Mouse (Mus musculus) cerebellum, postnatal 25 days (tissue): ENCODE data around the gene Cox6b1.
A peak's percentile ranks its signal among the peaks of the same experiment; 100 is the strongest.

ENCODE experiments used
- DNase-seq, 2 experiments: peaks; one replicate each; pipeline ENCODE4 v3.0.0; 2021; ENCODE audit warnings: mixed read lengths in 2 of 2

The Cox6b1 gene

DNA sequence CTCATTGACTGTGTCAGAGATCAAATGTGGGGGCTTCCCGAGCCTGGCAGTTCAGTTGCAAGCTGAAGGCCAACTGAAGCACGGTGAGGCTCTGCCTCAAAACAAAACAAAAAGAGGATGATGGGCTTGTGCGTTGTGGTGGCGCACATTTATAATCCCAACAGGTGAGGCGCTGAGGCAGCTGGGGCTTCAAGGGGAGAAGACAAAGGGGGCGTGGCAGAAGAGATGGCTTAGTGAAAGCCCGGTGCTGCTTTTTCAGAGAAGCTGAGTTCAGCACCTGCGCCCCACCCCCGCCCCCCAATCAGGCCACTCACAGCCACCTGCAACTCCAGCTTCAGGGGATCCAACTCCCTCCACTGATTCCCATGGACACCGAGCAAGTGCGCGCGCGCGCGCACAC is 17.5 kb downstream of the Cox6b1 start:
- DNase-seq, result no peak

- peak; percentile 60 to 77 for DNase-seq
Measured at GRCm38 (mm10) chr7:30607706-30608309, 18.1 kb downstream of the Cox6b1 start.

DNA sequence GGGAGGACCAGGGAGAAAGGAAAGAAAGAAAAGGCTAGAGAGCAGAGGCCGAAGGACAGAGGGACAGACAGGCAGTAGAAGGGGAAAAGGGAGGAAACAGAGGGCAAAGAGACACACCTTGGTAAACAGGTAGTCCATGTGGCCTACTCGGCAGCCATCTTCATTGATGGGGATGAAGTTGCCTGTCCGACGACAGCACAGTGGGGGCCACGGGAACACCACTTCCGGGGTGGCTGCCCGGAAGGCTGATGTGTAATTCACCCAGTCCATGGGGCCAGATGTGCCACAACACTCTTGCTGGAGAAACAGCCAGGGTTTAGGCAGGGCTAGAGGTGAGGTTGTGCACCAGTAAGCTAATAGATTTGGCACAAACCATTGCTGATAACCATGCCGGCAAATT is 21.0 kb downstream of the Cox6b1 start:
- DNase-seq, result no peak

DNA sequence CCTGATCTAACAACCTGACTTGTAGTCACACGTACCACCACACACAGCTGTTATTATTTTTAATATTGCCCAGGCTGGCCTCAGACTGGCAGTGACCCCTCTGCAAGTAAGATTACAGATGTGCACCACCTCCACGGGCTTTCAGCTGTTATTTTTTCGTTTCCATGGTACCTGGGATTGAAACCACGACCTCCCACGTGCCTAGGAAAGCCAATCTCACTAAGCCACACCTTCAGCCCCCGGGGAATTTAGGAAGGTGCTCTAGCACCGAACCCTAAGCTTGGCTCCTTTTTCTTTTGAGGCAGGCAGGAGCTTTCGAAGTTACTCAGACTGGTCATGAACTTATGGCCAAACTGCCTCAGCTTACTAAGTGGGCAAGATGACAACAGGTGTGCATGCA is 21.5 kb downstream of the Cox6b1 start:
- DNase-seq, result no peak

DNA sequence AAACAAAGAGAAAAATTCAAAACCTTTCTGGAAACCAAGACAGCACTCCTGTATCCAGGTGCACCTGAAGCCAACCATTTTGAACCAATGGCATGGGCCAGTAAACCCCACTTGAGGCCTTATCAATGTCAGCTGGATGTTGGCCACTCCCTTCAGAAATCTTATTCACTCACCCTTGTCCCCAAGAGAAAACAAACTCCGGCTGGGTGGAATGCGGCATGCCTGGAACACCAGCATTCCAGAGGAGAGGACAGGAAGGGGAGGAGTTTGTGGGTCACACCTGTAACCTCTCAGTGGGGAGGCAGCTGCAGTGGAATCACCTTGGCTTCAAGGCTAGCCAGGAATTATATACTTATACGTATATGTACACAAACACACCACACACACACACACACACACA is 23.4 kb downstream of the Cox6b1 start:
- no peak for DNase-seq

- peak in 1 of 2 experiments; percentile 54 for DNase-seq
Measured at GRCm38 (mm10) chr7:30600651-30601050, 25.3 kb downstream of the Cox6b1 start.

DNA sequence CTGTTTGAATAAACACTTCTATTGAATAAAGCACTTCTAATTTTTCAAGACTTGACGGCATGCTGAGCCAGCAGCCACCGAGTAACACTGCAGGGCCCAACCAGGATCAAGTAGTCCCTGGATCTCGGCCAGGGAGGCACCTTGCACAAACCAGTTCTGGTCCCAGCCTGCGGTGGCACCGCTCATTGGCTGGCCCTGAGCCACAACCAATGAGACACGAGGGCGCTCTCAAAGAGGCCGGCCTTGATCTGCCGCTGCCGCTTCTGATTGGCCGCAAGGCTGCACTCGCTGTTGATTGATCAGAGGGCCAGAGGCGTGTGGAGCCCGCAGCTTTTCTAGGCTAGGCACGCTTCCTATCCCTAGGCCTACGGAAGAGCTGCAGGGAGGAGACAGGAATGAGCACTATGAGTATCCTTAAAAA is 26.0 kb downstream of the Cox6b1 start:
- peak; percentile 95 to 98 for DNase-seq

GRCm38 (mm10) chr7:30598786-30599185 is 27.2 kb downstream of the Cox6b1 start, which contains the start of gene Zbtb32:
Gene Zbtb32 (minus strand): TSS chr7:30598909.
- DNase-seq, result no peak

- DNase-seq, result no peak
Measured at GRCm38 (mm10) chr7:30596811-30597210, 29.1 kb downstream of the Cox6b1 start.

GRCm38 (mm10) chr7:30596093-30596492 is 29.9 kb downstream of the Cox6b1 start:
- DNase-seq, result no peak

- no peak for DNase-seq
Measured at GRCm38 (mm10) chr7:30594510-30595024, 31.4 kb downstream of the Cox6b1 start.

GRCm38 (mm10) chr7:30593579-30594509 is 32.1 kb downstream of the Cox6b1 start:
- DNase-seq, result no peak

DNA sequence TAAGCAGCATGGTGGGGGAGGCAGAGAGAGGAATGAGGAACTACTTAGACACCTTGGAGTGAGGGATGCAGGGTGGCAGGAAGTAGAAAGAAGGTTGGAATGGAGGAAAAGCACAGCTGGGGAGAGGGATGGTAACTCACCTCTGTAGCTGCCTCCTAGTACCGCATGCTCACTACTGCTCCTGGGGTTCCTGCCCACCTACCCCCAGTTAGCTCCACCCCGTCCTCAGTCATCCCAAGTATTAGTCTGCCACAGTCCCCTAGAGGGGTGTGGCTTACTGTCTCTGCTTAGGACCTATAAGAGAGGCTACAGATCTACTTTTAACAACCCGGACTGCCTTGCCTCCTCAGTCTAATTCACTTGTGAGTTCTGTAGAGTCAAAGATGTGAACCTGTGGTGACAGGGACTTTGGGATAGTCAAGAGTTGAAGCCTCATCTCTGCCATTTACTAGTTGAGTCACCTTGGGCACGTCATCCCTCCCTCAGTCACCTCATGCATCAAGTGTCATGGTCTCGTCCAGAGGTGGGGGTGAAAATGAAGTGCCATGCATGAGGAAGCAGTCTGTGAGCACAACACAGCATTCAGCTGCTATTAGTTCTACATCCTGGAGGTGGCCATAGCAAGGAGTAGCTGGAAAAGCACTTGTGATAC is 33.1 kb downstream of the Cox6b1 start:
- no peak for DNase-seq

- no peak for DNase-seq
Measured at GRCm38 (mm10) chr7:30591605-30591951, 34.4 kb downstream of the Cox6b1 start.

DNA sequence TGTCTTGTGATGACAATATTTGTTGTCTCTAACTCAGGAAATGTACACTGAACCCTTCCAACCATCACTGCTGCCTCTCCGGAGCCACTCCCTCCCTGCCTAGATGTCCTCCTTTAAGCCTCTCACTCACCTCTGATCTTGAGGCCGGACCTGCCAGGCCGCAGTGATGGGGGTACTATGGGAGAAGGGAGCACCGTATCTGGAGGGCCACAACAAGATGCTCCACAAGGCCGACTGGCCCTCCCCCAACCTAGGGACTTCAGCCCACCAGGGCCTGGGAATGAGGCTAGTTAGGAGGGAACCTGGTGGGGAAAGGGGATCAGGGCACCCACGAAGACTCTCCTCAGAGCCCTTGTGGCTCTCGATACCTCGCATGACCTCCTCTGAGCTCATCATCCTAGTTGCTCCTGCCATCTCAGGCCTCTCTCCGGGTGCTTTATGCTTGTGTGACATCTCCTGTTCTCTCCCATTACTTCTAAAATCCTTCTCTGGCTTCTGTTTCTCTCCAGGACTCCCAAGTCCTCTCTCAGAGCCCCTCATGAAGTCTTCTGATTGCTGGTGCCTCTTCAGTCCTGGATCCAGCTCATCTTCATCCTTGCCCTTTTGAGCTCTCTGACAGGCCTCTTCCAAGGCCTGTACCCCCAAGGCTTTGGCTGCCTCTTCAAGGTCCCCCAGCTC is 34.9 kb downstream of the Cox6b1 start:
- no peak for DNase-seq

GRCm38 (mm10) chr7:30589435-30590301 is 36.3 kb downstream of the Cox6b1 start:
- DNase-seq, result peak; percentile 86 to 91

- peak; percentile 96 to 98 for DNase-seq
Measured at GRCm38 (mm10) chr7:30588676-30589434, 37.1 kb downstream of the Cox6b1 start, which contains the start of gene Kmt2b. Gene Kmt2b (minus strand): TSS chr7:30588726.

DNA sequence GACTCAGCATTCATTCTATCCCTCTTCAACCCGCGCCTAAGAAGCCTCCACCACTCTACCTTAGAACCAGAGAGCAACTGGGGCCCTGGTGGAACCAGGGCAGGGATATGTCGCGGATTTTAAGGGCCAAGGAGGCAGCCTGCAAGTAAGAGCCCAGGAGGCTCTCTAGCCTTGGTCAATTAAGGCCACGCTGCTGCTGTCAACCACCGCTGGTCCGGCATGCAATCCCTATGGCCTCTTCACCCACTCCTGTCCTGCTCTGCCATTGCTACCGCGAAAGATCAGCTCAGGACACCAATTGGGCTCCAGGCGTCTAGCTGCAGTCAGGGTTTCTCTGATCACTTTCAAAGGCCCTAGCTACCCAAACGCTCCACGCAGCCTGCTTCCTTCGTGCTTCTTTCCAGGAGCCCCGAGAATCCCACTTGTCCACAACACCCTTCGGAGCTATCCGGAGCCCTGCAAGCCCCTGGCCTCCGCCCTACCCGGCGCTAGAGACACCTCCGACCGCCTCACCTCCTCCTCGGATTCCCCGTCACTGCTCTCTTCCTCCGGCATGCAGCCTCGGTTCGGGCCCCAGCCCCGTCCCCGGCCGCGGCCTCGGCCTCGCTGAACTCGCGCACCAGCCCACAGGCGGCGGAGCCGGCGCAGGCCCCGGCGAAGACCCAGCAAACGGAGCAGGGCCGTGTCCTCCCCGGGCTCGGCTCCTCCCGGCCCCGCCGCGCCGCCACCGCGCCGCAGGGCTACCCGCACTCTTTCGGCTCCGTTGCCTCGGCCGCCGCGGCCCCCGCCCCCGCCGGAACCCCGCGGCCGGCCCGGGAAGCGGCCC is 37.9 kb downstream of the Cox6b1 start:
- peak in 1 of 2 experiments; percentile 81 for DNase-seq

DNA sequence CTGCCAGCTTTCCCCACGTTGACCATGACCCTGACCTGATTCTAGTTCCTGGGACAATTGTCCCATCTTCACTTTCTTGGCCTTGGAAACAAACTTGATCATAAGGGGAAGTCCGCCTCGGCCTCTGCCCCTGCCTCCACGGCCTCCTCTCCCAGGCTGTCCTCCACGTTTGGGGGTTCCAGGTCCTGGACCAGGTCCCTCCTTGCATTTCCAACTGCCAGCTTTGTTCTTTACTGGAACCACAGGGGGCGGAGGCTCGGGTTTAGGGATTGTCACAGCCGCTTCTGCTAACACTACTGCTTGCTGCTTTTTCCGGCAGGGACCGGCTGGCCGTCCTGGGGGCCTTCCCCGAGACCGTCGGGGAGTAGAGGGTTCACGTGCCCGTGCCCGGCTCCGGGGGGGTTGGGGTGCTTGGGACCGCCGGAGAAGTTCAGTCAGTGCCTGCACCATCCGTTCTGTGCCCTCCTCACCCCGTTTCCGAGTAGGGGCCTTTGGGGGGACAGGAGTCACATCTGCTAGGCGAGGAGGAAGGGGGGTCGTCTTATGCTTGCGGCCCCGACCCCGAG is 39.4 kb downstream of the Cox6b1 start:
- no peak for DNase-seq

DNA sequence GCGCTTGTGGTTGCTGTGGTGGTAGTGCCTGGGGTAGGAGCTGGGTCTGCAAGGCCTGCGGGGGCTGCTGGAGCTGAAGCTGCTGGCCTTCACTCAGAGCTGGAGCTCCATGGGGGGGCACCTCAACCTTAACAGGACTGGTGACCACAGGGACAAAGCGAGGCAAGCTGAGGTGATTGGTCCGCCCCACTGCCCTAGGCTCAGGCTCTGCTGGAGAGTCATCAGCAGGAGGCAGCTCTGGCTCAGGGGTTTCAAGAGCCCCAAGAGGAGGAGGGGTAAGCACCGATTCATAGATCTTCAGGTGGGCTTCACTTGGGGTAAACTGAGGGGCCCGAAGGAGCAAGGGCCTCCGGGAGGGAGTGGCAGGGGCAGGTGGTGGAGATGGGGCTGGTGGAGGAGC is 40.8 kb downstream of the Cox6b1 start:
- no peak for DNase-seq
